Mouse (Mus musculus) E14TG2a.4 (cell line): ENCODE results near the gene Cyfip2.

Source experiments
- H3K27me3 ChIP-seq: 2 replicates; pipeline ENCODE4 v1.6.1; 2014; ENCODE audit warnings: low read length, control low read depth; ENCODE audit not compliant: insufficient read depth
- H3K36me3 ChIP-seq: 2 replicates; pipeline ENCODE4 v1.6.1; 2014; ENCODE audit warnings: low read length, control low read depth; ENCODE audit not compliant: insufficient read depth
- H3K4me1 ChIP-seq: replicated peaks from 2 replicates; pipeline ENCODE4 v1.6.1; 2014; ENCODE audit warnings: low read depth, low read length, control low read depth
- H3K4me3 ChIP-seq: replicated peaks from 2 replicates; pipeline ENCODE4 v1.5.1; 2014; ENCODE audit warnings: mild to moderate bottlenecking, low read length
- H3K9me3 ChIP-seq: 2 replicates; pipeline ENCODE4 v1.6.1; 2014; ENCODE audit warnings: low read length, control low read depth
- CTCF ChIP-seq: conservative IDR thresholded peaks from 2 replicates; pipeline ENCODE4 v1.5.1; 2014; ENCODE audit warnings: low read length
- NANOG ChIP-seq: IDR thresholded peaks from 2 replicates; pipeline ENCODE4 v1.6.1; 2014; ENCODE audit warnings: borderline replicate concordance, low read length, mixed read lengths
- POU5F1 ChIP-seq: IDR thresholded peaks from 2 replicates; pipeline ENCODE4 v1.6.1; 2014; ENCODE audit warnings: low read length, borderline replicate concordance

Gene Cyfip2

DNA sequence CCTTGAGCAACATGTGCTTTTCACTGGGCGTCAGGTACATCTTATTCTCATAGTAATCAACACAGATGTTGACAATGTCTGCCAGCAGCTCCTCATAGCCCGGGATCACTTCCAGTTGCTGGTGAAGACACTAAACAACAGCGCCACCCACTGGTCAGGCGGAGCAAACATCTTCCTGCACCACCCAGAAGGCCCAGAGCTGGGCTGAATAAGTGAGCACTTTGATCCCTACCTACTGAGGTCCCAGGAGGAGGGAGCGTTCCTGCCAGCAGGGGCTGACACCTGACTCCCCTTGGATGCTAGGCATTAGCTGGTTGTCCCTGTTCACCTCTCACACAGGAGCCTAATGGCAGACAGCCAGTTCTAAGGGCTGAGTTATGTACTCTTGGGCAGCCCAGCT lies 35.9 kb downstream of the Cyfip2 start:
- Histone ChIP-seq H3K36me3 (peaks cover 35% of the 10 kb centered on the region), H3K4me1 (peaks cover 27% of the 10 kb centered on the region), H3K4me3 (no peak overlapping the region), H3K9me3 (no peaks in the 10 kb centered on the region), H3K27me3 (no peaks in the 10 kb centered on the region)
- TF ChIP-seq NANOG, result no peak
- TF ChIP-seq CTCF, result peak; percentile 82
- TF ChIP-seq POU5F1, result no peak

DNA sequence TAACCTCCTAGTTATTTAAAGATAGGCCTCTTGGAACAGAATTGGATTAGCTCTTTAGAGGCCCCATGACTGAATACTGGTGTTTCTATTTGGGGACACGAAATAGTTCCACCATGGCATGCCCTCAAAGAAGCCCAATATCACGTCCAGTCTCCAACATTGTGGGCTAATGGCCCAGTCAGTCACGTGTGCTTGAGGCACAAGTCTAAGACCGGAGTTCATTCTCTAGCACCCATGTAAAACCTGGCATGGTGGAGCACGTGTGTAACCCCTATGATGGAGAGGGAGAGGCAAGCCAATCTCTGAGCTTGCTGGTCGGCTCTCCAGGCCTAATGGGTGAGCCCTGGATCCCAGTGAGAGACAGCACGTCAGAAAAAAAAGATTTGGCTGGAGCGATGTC lies 36.5 kb downstream of the Cyfip2 start:
- TF ChIP-seq CTCF, result no peak
- no peak for TF ChIP-seq NANOG
- TF ChIP-seq POU5F1, result no peak
- Histone ChIP-seq H3K4me3 (no peak overlapping the region), H3K27me3 (no peaks in the 10 kb centered on the region), H3K4me1 (peaks cover 27% of the 10 kb centered on the region), H3K9me3 (no peaks in the 10 kb centered on the region), H3K36me3 (peaks cover 35% of the 10 kb centered on the region)

DNA sequence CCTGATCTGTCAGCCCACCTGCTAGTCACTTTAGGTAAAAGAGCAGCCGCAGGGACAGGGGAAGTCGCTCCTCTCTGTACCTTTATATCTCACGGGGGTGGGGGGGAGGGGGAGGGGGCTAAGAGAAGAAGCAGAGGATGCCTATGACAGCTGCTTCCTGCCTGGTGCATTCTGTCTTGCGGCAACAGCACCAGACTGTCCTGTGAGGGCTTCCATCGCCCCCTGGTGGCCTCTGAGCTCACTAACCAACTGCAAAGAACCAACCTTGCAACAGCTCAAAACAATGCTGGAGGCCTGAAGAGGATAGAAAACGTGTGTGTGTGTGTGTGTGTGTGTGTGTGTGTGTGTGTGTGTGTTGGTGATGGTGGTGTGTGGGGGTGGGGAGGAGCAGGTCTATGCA lies 37.4 kb downstream of the Cyfip2 start:
- TF ChIP-seq CTCF (peak; percentile 52), NANOG (no peak)
- Histone ChIP-seq H3K9me3 (no peaks in the 10 kb centered on the region), H3K27me3 (no peaks in the 10 kb centered on the region), H3K4me3 (no peak overlapping the region), H3K36me3 (peaks cover 35% of the 10 kb centered on the region), H3K4me1 (peaks cover 27% of the 10 kb centered on the region)

DNA sequence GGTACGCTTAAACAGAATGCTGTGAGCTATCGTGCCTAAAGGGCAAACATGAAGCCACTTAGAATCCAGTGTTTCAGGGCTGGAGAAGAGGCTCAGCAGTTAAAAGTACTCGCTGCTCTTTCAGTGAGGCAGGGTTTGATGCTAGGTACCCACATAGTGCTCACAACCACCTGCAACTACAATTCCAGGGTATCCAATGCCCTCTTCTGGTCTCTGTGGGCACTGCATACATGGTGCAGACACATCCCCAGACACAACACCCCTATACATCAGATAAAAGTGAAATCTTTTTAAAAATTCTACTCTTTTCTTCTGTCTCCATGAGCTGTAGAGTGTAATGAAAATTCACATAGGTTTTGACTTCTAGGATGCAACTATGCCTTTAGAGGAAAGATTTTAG lies 38.7 kb downstream of the Cyfip2 start:
- Histone ChIP-seq H3K27me3 (no peaks in the 10 kb centered on the region), H3K4me1 (peaks cover 27% of the 10 kb centered on the region), H3K36me3 (peaks cover 30% of the 10 kb centered on the region), H3K4me3 (no peak overlapping the region), H3K9me3 (no peaks in the 10 kb centered on the region)
- TF ChIP-seq NANOG (no peak), POU5F1 (no peak), CTCF (peak; percentile 39)

DNA sequence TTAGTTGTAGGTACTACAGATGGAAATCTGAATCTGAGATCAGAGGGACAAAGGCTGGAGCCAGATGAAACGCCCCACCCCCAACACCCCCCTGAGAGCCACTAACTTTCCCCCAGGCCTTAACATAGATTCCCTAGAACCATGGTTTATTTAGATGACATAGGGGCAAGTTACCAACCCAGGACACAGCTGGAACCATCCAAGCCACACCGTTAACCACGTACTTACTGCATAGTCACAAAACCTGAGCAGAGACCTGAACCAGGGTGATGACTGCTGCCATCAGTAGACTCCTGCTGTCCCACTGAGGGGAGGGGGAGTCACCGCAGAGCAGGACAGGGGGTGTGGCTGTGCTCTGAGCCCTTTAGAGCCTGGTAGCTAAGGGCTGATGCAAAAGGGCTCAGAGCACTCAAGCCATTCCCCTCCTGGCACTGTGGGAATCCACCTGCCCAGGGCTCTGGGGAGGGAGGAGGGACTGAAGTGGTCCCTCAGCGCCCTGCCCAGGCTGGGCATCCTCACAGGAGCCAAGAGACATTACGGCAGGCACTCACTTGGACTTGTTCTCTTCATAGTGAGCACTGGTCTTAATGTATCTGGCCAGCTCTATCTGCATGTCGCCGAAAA lies 40.5 kb downstream of the Cyfip2 start:
- Histone ChIP-seq H3K9me3 (no peaks in the 10 kb centered on the region), H3K4me3 (no peak overlapping the region), H3K27me3 (no peaks in the 10 kb centered on the region), H3K4me1 (peaks cover 16% of the 10 kb centered on the region), H3K36me3 (peaks cover 22% of the 10 kb centered on the region)
- no peak for TF ChIP-seq NANOG
- TF ChIP-seq POU5F1, result no peak
- no peak for TF ChIP-seq CTCF

DNA sequence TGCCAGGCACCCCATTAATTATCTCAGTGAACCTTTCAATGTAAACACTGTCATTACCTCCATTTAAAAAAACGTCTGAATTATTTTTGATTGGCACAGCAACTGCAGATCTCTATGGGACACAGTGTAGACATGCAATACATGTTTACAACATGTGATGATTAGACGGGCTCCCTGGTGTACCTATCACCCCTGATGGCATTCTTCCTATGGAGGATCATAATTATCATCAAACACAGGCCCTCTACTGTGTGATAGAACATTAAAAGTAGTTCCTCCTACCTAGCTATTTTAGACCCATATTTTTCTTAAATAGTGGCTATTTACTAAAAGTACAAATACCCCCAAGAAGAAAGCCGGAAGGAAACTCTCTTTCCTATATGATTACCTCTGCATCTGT lies 42.8 kb downstream of the Cyfip2 start:
- no peaks in the 10 kb centered on the region for H3K4me1 ChIP-seq
- TF ChIP-seq POU5F1 (no peak), NANOG (no peak), CTCF (no peak)
- H3K9me3 ChIP-seq, result no peaks in the 10 kb centered on the region
- H3K36me3 ChIP-seq, result peaks cover 32% of the 10 kb centered on the region
- no peaks in the 10 kb centered on the region for H3K27me3 ChIP-seq
- no peak overlapping the region for H3K4me3 ChIP-seq

DNA sequence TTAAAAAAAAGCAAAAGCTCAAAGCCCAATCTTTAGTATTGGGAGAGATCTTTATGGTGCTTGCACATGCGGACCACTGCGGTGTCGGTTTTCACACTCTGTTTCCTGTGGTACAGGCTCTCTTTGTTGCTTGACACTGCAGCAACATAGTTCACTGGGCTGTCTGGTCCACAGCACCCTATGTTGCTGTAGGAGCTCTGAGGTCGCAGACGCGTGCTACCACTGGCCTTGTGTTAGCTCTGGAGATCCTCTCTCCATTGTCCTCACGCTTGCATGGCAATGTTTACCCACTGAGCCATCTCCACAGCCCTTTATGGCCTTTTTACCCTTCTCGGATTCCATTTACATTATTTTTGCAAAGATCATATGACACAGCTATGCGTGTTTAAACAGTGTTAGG lies 43.3 kb downstream of the Cyfip2 start:
- TF ChIP-seq CTCF (no peak), POU5F1 (no peak), NANOG (no peak)
- H3K36me3 ChIP-seq, result peaks cover 30% of the 10 kb centered on the region
- H3K9me3 ChIP-seq, result no peaks in the 10 kb centered on the region
- H3K27me3 ChIP-seq, result no peaks in the 10 kb centered on the region
- H3K4me3 ChIP-seq, result no peak overlapping the region
- H3K4me1 ChIP-seq, result no peaks in the 10 kb centered on the region

DNA sequence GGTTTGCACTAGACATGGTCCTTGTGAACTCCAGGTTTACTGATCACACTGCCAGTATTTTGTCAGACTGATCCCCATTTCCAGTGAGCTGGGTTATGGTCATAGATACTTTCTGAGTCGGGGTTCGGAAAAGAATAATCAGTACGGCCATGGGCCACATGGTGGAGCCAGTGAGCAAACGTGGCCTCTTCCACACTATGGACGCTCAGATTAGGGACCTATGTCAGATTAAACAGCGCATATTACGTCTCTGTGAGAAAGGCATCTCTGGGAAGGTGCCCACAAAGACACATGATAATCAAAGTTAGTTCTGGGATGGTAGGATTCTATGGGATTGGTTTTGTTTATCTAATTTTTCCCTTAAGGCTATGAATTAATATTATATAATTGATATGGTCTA lies 43.7 kb downstream of the Cyfip2 start:
- Histone ChIP-seq H3K4me3 (no peak overlapping the region), H3K36me3 (peaks cover 27% of the 10 kb centered on the region), H3K27me3 (no peaks in the 10 kb centered on the region), H3K4me1 (no peaks in the 10 kb centered on the region), H3K9me3 (no peaks in the 10 kb centered on the region)
- TF ChIP-seq NANOG (no peak), CTCF (peak; percentile 83)
